Mouse (Mus musculus) midbrain, embryonic 14.5 days (tissue): ENCODE data around the gene Palld. TPM values are rescaled to one million over a fixed set of nuclear protein-coding genes. Genes with fewer than 3 reads are reported as not detected.

ENCODE experiments used
- ATAC-seq: fragments of 200-750 bp; cut with Nextera tagmentation; 2 replicates; pipeline ENCODE4 v1.8.0; 2017; ENCODE audit warnings: moderate number of reproducible peaks, moderate library complexity; ENCODE audit not compliant: low FRiP score, low TSS enrichment
- DNase-seq: peaks from one replicate; pipeline ENCODE4 v3.0.0-alpha.2; 2015
- H3K27ac ChIP-seq: fragments of 300-500 bp; sonication (generic); replicated peaks from 2 replicates; pipeline ENCODE4 v1.5.1; 2014; ENCODE audit warnings: mild to moderate bottlenecking, low read depth, low read length, moderate library complexity
- H3K27me3 ChIP-seq: fragments of 300-500 bp; sonication (generic); 2 replicates; pipeline ENCODE4 v1.6.1; 2014; ENCODE audit warnings: low read length, control low read depth, mixed read lengths; ENCODE audit not compliant: control insufficient read depth, insufficient read depth
- H3K36me3 ChIP-seq: fragments of 300-500 bp; sonication (generic); 2 replicates; pipeline ENCODE4 v1.6.1; 2014; ENCODE audit warnings: low read length, control low read depth; ENCODE audit not compliant: control insufficient read depth, insufficient read depth
- H3K4me1 ChIP-seq: fragments of 300-500 bp; sonication (generic); 2 replicates; pipeline ENCODE4 v1.6.1; 2014; ENCODE audit warnings: mild to moderate bottlenecking, antibody characterized with exemption, low read length, control low read depth; ENCODE audit not compliant: control insufficient read depth, insufficient read depth
- H3K4me2 ChIP-seq: fragments of 300-500 bp; sonication (generic); 2 replicates; pipeline ENCODE4 v1.6.1; 2014; ENCODE audit warnings: mild to moderate bottlenecking, low read length, moderate library complexity
- H3K4me3 ChIP-seq: fragments of 300-500 bp; sonication (generic); replicated peaks from 2 replicates; pipeline ENCODE4 v1.5.1; 2014; ENCODE audit warnings: low read depth, low read length
- H3K9ac ChIP-seq: fragments of 300-500 bp; sonication (generic); replicated peaks from 2 replicates; pipeline ENCODE4 v1.6.1; 2014; ENCODE audit warnings: mild to moderate bottlenecking, low read length, moderate library complexity
- H3K9me3 ChIP-seq: fragments of 300-500 bp; sonication (generic); 2 replicates; pipeline ENCODE4 v1.6.1; 2016; ENCODE audit warnings: low read length, control low read depth, mixed read lengths; ENCODE audit not compliant: control insufficient read depth
- WGBS: fragments of 180-500 bp; shearing (Covaris S2); extraction: QIAGEN DNeasy Blood & Tissue Kit; methylation state at CpG from one replicate; pipeline ENCODE4 v1.1.7; 2014; 5-methylcytosine and 5-hydroxymethylcytosine counted together
- polyA plus RNA-seq: library from polyadenylated mRNA; unstranded; fragments of >200 nt; fragmentation: Nextera tagmentation; extraction: Ambion mirVana; gene quantifications from 2 replicates; pipeline ENCODE4 v1.2.1, GENCODE M21; 2014

Gene Palld
- polyA plus RNA-seq, 1 experiment from 2014 or later, result 19.4 TPM

GRCm38 (mm10) chr8:61736739-61737243 lies 165.7 kb downstream of the Palld start:
- 85% methylated on average over 8 of the region's 8 CpGs for WGBS

GRCm38 (mm10) chr8:61736117-61736516 lies 166.4 kb downstream of the Palld start:
- no peak overlapping the region for H3K4me3 ChIP-seq
- H3K27ac ChIP-seq, result no peak overlapping the region
- H3K9me3 ChIP-seq, result no peaks in the 10 kb centered on the region
- DNase-seq (no peak), ATAC-seq (no peak)
- 57% methylated on average over 4 of the region's 4 CpGs for WGBS
- H3K36me3 ChIP-seq, result no peaks in the 10 kb centered on the region
- no peaks in the 10 kb centered on the region for H3K4me1 ChIP-seq
- H3K9ac ChIP-seq, result no peak overlapping the region
- H3K4me2 ChIP-seq, result no peak overlapping the region
- H3K27me3 ChIP-seq, result no peaks in the 10 kb centered on the region

More at GRCm38 (mm10) chr8:61736739-61737243, 165.7 kb downstream of the Palld start:
- Histone ChIP-seq H3K4me2 (no peak overlapping the region), H3K27ac (no peak overlapping the region), H3K9ac (no peak overlapping the region), H3K36me3 (no peaks in the 10 kb centered on the region), H3K4me1 (no peaks in the 10 kb centered on the region), H3K9me3 (no peaks in the 10 kb centered on the region), H3K4me3 (no peak overlapping the region), H3K27me3 (no peaks in the 10 kb centered on the region)
- DNase-seq (no peak), ATAC-seq (no peak)

GRCm38 (mm10) chr8:61734164-61734563 lies 168.3 kb downstream of the Palld start:
- no peaks in the 10 kb centered on the region for H3K27me3 ChIP-seq
- H3K9ac ChIP-seq, result no peak overlapping the region
- 91% methylated on average over 8 of the region's 8 CpGs for WGBS
- ATAC-seq (no peak), DNase-seq (no peak)
- H3K36me3 ChIP-seq, result no peaks in the 10 kb centered on the region
- no peaks in the 10 kb centered on the region for H3K4me1 ChIP-seq
- no peaks in the 10 kb centered on the region for H3K9me3 ChIP-seq
- H3K4me2 ChIP-seq, result no peak overlapping the region
- no peak overlapping the region for H3K27ac ChIP-seq
- no peak overlapping the region for H3K4me3 ChIP-seq

- H3K4me2 ChIP-seq, result no peak overlapping the region
- no peak overlapping the region for H3K9ac ChIP-seq
- no peaks in the 10 kb centered on the region for H3K36me3 ChIP-seq
- 91% methylated on average over 6 of the region's 6 CpGs for WGBS
- ATAC-seq (no peak), DNase-seq (no peak)
- no peaks in the 10 kb centered on the region for H3K9me3 ChIP-seq
- no peak overlapping the region for H3K27ac ChIP-seq
- H3K4me1 ChIP-seq, result no peaks in the 10 kb centered on the region
- no peak overlapping the region for H3K4me3 ChIP-seq
- no peaks in the 10 kb centered on the region for H3K27me3 ChIP-seq
Observed at GRCm38 (mm10) chr8:61732184-61732583, 170.3 kb downstream of the Palld start.

- H3K9me3 ChIP-seq, result no peaks in the 10 kb centered on the region
- H3K36me3 ChIP-seq, result no peaks in the 10 kb centered on the region
- H3K27me3 ChIP-seq, result no peaks in the 10 kb centered on the region
- H3K27ac ChIP-seq, result no peak overlapping the region
- 69% methylated on average over 5 of the region's 5 CpGs for WGBS
- H3K4me2 ChIP-seq, result no peak overlapping the region
- H3K4me1 ChIP-seq, result no peaks in the 10 kb centered on the region
- H3K9ac ChIP-seq, result no peak overlapping the region
- no peak for ATAC-seq
- DNase-seq, result no peak
- H3K4me3 ChIP-seq, result no peak overlapping the region
Observed at GRCm38 (mm10) chr8:61731306-61732088, 171.0 kb downstream of the Palld start.

- Histone ChIP-seq H3K4me2 (no peak overlapping the region), H3K9ac (no peak overlapping the region), H3K4me1 (no peaks in the 10 kb centered on the region), H3K27ac (no peak overlapping the region), H3K27me3 (no peaks in the 10 kb centered on the region), H3K36me3 (no peaks in the 10 kb centered on the region), H3K4me3 (no peak overlapping the region), H3K9me3 (no peaks in the 10 kb centered on the region)
- DNase-seq (no peak), ATAC-seq (no peak)
- 90% methylated on average over 6 of the region's 6 CpGs for WGBS
Observed at GRCm38 (mm10) chr8:61730669-61731068, 171.8 kb downstream of the Palld start.

- H3K27me3 ChIP-seq, result no peaks in the 10 kb centered on the region
- H3K4me2 ChIP-seq, result no peak overlapping the region
- H3K9ac ChIP-seq, result no peak overlapping the region
- DNase-seq (no peak), ATAC-seq (no peak)
- H3K4me1 ChIP-seq, result no peaks in the 10 kb centered on the region
- H3K27ac ChIP-seq, result no peak overlapping the region
- no peak overlapping the region for H3K4me3 ChIP-seq
- 90% methylated on average over 8 of the region's 8 CpGs for whole genome bisulfite sequencing
- H3K9me3 ChIP-seq, result no peaks in the 10 kb centered on the region
- no peaks in the 10 kb centered on the region for H3K36me3 ChIP-seq
Observed at GRCm38 (mm10) chr8:61725306-61726017, 177.0 kb downstream of the Palld start.

GRCm38 (mm10) chr8:61722226-61722625 lies 180.3 kb downstream of the Palld start:
- Histone ChIP-seq H3K4me2 (no peak overlapping the region), H3K9me3 (no peaks in the 10 kb centered on the region), H3K9ac (no peak overlapping the region), H3K27me3 (no peaks in the 10 kb centered on the region), H3K4me1 (no peaks in the 10 kb centered on the region), H3K27ac (no peak overlapping the region), H3K36me3 (no peaks in the 10 kb centered on the region), H3K4me3 (no peak overlapping the region)
- DNase-seq, result no peak
- WGBS, result 69% methylated on average over 9 of the region's 9 CpGs
- ATAC-seq, result no peak
